Mouse (Mus musculus) CH12.LX (cell line): Measurements from ENCODE around the gene Mycbp. TPM values are rescaled to one million over a fixed set of nuclear protein-coding genes. Genes with fewer than 3 reads are reported as not detected.

Experiments used
- DNase-seq: peaks from one replicate; pipeline ENCODE4 v3.0.0-alpha.2; 2013; ENCODE audit errors: extremely low read depth
- H3K27ac ChIP-seq: 2 replicates; pipeline ENCODE4 v1.5.1; 2012; ENCODE audit warnings: low read depth, mild to moderate bottlenecking, control low read depth, moderate library complexity; ENCODE audit not compliant: insufficient read depth
- H3K27me3 ChIP-seq: replicated peaks from 2 replicates; pipeline ENCODE3; 2012; ENCODE audit warnings: inconsistent platforms
- H3K36me3 ChIP-seq, 2 experiments: replicated peaks in 1 of 2; 2 replicates each; pipeline versions ENCODE3 to v1.6.1; 2012; ENCODE audit warnings: inconsistent platforms in 1 of 2, low read length in 1 of 2, mild to moderate bottlenecking in 1 of 2, mixed read lengths in 1 of 2, moderate library complexity in 1 of 2; ENCODE audit not compliant: control insufficient read depth in 1 of 2, insufficient read depth in 1 of 2
- H3K4me1 ChIP-seq, 2 experiments: 2 replicates each; pipeline ENCODE4 v1.6.1; 2012; ENCODE audit warnings: inconsistent platforms in 1 of 2, moderate library complexity in 1 of 2; ENCODE audit not compliant: insufficient read depth in 2 of 2, control insufficient read depth in 1 of 2
- H3K4me2 ChIP-seq: 2 replicates; pipeline ENCODE4 v1.6.1; 2012; ENCODE audit warnings: low read depth, mild to moderate bottlenecking, control low read depth; ENCODE audit not compliant: poor library complexity, insufficient read depth, severe bottlenecking
- H3K4me3 ChIP-seq, 3 experiments: fragments of 150-350 bp in 1 of 3; sonication (generic) in 1 of 3; replicated peaks in 1 of 3; 2 replicates each; pipeline versions ENCODE3 to v1.5.1; 2011 to 2012; ENCODE audit warnings: low read depth in 2 of 3, low read length in 2 of 3, mild to moderate bottlenecking in 2 of 3, moderate library complexity in 2 of 3, control low read depth in 1 of 3, improper control_type of control experiment in 1 of 3, inconsistent platforms in 1 of 3, mixed read lengths in 1 of 3; ENCODE audit not compliant: poor library complexity in 1 of 3
- H3K79me2 ChIP-seq: replicated peaks from 2 replicates; pipeline ENCODE4 v1.6.1; 2012; ENCODE audit warnings: mild to moderate bottlenecking, moderate library complexity; ENCODE audit not compliant: control insufficient read depth, poor library complexity, insufficient read depth, severe bottlenecking; ENCODE audit errors: extremely low read depth
- H3K9ac ChIP-seq: 2 replicates; pipeline ENCODE4 v1.6.1; 2012; ENCODE audit warnings: low read depth, mild to moderate bottlenecking, control low read depth, moderate library complexity; ENCODE audit not compliant: insufficient read depth
- H3K9me3 ChIP-seq: replicated peaks from 2 replicates; pipeline ENCODE3; 2012; ENCODE audit warnings: low read length, inconsistent platforms, mixed read lengths
- BHLHE40 ChIP-seq: IDR thresholded peaks from 2 replicates; pipeline ENCODE4 v1.6.1; 2011; ENCODE audit warnings: mild to moderate bottlenecking, low read depth, low read length, improper control_type of control experiment
- CHD2 ChIP-seq: IDR thresholded peaks from 2 replicates; pipeline ENCODE4 v1.6.1; 2011; ENCODE audit warnings: low read length, improper control_type of control experiment
- CTCF ChIP-seq, 2 experiments: IDR thresholded peaks in 1 of 2; conservative IDR thresholded peaks in 1 of 2; 2 replicates each; pipeline ENCODE4 v1.5.1; 2011 to 2012; ENCODE audit warnings: low read depth in 2 of 2, low read length in 2 of 2, improper control_type of control experiment in 1 of 2, inconsistent platforms in 1 of 2, mild to moderate bottlenecking in 1 of 2, moderate library complexity in 1 of 2
- ELF1 ChIP-seq: IDR thresholded peaks from 2 replicates; pipeline ENCODE4 v1.6.1; 2014; ENCODE audit warnings: low read depth, mild to moderate bottlenecking, inconsistent platforms, low read length, improper control_type of control experiment
- ETS1 ChIP-seq: conservative IDR thresholded peaks from 2 replicates; pipeline ENCODE4 v1.6.1; 2012; ENCODE audit warnings: low read depth, mild to moderate bottlenecking, inconsistent platforms, low read length, improper control_type of control experiment, moderate library complexity
- JUND ChIP-seq: conservative IDR thresholded peaks from 2 replicates; pipeline ENCODE4 v1.6.1; 2011; ENCODE audit warnings: low read depth, low read length, improper control_type of control experiment
- MAFK ChIP-seq: IDR thresholded peaks from 2 replicates; pipeline ENCODE4 v1.6.1; 2011; ENCODE audit warnings: low read length, improper control_type of control experiment; ENCODE audit not compliant: insufficient replicate concordance
- MAZ ChIP-seq: IDR thresholded peaks from 2 replicates; pipeline ENCODE4 v1.6.1; 2012; ENCODE audit warnings: low read depth, mild to moderate bottlenecking, inconsistent platforms, low read length, improper control_type of control experiment, moderate library complexity
- NRF1 ChIP-seq: IDR thresholded peaks from 2 replicates; pipeline ENCODE4 v1.6.1; 2014; ENCODE audit warnings: low read depth, mild to moderate bottlenecking, inconsistent platforms, low read length, improper control_type of control experiment, moderate library complexity
- POLR2A ChIP-seq: IDR thresholded peaks from 2 replicates; pipeline ENCODE4 v1.6.1; 2011; ENCODE audit warnings: low read depth, mild to moderate bottlenecking, improper control_type of control experiment, low read length
- RAD21 ChIP-seq: IDR thresholded peaks from 2 replicates; pipeline ENCODE4 v1.6.1; 2011; ENCODE audit warnings: low read depth, mild to moderate bottlenecking, low read length, improper control_type of control experiment, moderate library complexity
- SIN3A ChIP-seq: IDR thresholded peaks from 2 replicates; pipeline ENCODE4 v1.6.1; 2012; ENCODE audit warnings: low read length, improper control_type of control experiment, inconsistent platforms
- SMC3 ChIP-seq: IDR thresholded peaks from 2 replicates; pipeline ENCODE4 v1.6.1; 2011; ENCODE audit warnings: low read depth, low read length, improper control_type of control experiment
- USF2 ChIP-seq: conservative IDR thresholded peaks from 2 replicates; pipeline ENCODE4 v1.6.1; 2011; ENCODE audit warnings: low read depth, low read length, improper control_type of control experiment
- ZC3H11A ChIP-seq: IDR thresholded peaks from 2 replicates; pipeline ENCODE4 v1.6.1; 2012; ENCODE audit warnings: low read depth, mild to moderate bottlenecking, inconsistent platforms, low read length, improper control_type of control experiment
- ZMIZ1 ChIP-seq: IDR thresholded peaks from 2 replicates; pipeline ENCODE4 v1.6.1; 2012; ENCODE audit warnings: low read depth, mild to moderate bottlenecking, inconsistent platforms, low read length, improper control_type of control experiment
- ZNF384 ChIP-seq: IDR thresholded peaks from 2 replicates; pipeline ENCODE4 v1.6.1; 2012; ENCODE audit warnings: low read depth, low read length, improper control_type of control experiment, inconsistent platforms
- dilution Hi-C: fragments of 300-500 bp; cut with MboI; formaldehyde crosslinking; loops from 2 replicates; pipeline ENCODE4 v1.14.3; 2020; ENCODE audit warnings: low sequenced_read_pairs; ENCODE audit not compliant: extremely low pct_unique_long_range_greater_than_20kb, extremely low pct_ligation_motif_present
- in situ Hi-C: fragments of 300-500 bp; cut with MboI; formaldehyde crosslinking; loops from 3 replicates; pipeline ENCODE4 v1.14.3; 2019; ENCODE audit warnings: low sequenced_read_pairs, low pct_ligation_motif_present, low pct_unique_long_range_greater_than_20kb, mixed read lengths
- polyA plus RNA-seq: library from polyadenylated mRNA; unstranded; fragments of >175 nt; gene quantifications from 2 replicates; pipeline ENCODE4 v1.2.1, GENCODE M21; 2012; ENCODE audit warnings: low read depth; ENCODE audit not compliant: insufficient read length
- total RNA-seq, 2 experiments: library from RNA; depleted of rRNA; stranded (reverse); fragments of 300-350 nt in 1 of 2; fragments of >200 nt in 1 of 2; gene quantifications; 2 replicates each; pipeline ENCODE4 v1.2.3; 2012 to 2014

Gene Mycbp
- total and polyA plus RNA-seq, 3 experiments: 33.8 to 54.4 (median 46.9) TPM

GRCm38 (mm10) chr4:123936059-123936458 is 31.4 kb downstream of the Mycbp start:
- Histone ChIP-seq H3K4me2 (no peak overlapping the region), H3K79me2 (no peaks in the 10 kb centered on the region), H3K36me3 (peaks cover 41 to 61% of the 10 kb centered on the region in 2 experiments), H3K4me1 (no peaks in the 10 kb centered on the region), H3K27ac (no peak overlapping the region), H3K9ac (no peak overlapping the region), H3K27me3 (no peaks in the 10 kb centered on the region), H3K4me3 (no peak overlapping the region), H3K9me3 (no peaks in the 10 kb centered on the region)
- no peak for DNase-seq
- TF ChIP-seq CHD2 (no peak), BHLHE40 (no peak), CTCF (conservative IDR thresholded peaks at IDR 0.05 in 1 of 2, IDR thresholded peaks at IDR 0.05 in 1 of 2; ENCODE audit: low read depth in 2 of 2, low read length in 2 of 2) (no peak), MAFK (no peak), ZMIZ1 (no peak), JUND (no peak), ZC3H11A (no peak), SIN3A (no peak), USF2 (no peak), ETS1 (no peak), MAZ (no peak), POLR2A (no peak)
- in situ Hi-C loops: no loop called here
- dilution Hi-C loops: no loop called here

GRCm38 (mm10) chr4:123939838-123940237 is 35.2 kb downstream of the Mycbp start:
- Histone ChIP-seq H3K36me3 (peaks cover 20 to 28% of the 10 kb centered on the region in 2 experiments), H3K27ac (no peak overlapping the region), H3K4me3 (no peak overlapping the region), H3K4me2 (no peak overlapping the region), H3K9ac (no peak overlapping the region), H3K4me1 (peaks cover 1 to 2% of the 10 kb centered on the region in 2 experiments; a peak in 2 of 4 replicates), H3K27me3 (no peaks in the 10 kb centered on the region), H3K79me2 (no peaks in the 10 kb centered on the region), H3K9me3 (no peaks in the 10 kb centered on the region)
- dilution Hi-C loops: no loop called here
- TF ChIP-seq SMC3: peak; percentile 50
- 0 out of 2 replicates have a peak, but pooled peaks have one; percentile 18 for TF ChIP-seq ZNF384
- TF ChIP-seq CHD2: no peak
- no peak for TF ChIP-seq BHLHE40
- no peak for TF ChIP-seq NRF1
- no peak for TF ChIP-seq JUND
- TF ChIP-seq POLR2A: no peak
- TF ChIP-seq RAD21: peak; percentile 87
- no peak for TF ChIP-seq ELF1
- peak; percentile 88 to 92 for TF ChIP-seq CTCF (conservative IDR thresholded peaks at IDR 0.05 in 1 of 2, IDR thresholded peaks at IDR 0.05 in 1 of 2; ENCODE audit: low read depth in 2 of 2, low read length in 2 of 2)
- in situ Hi-C loops: loop anchor here (10.0 kb wide), 1 partner anchor 735 kb away; no protein-coding TSS in a partner anchor
- DNase-seq: peak; percentile 67
